Mouse (Mus musculus) heart, postnatal 10 days (tissue): ENCODE data around the gene Cyp3a13. TPM values are rescaled to one million over a fixed set of nuclear protein-coding genes. Genes with fewer than 3 reads are reported as not detected.
"Not testable (repeated sequence)": the region's sequence is repeated elsewhere in the genome, so short reads cannot be mapped to it uniquely, and the experiment has no call there.

Source experiments
- DNase-seq, 2 experiments: peaks; one replicate each; pipeline ENCODE4 v3.0.0; 2021
- intact Hi-C: fragments of 180-260 bp; cut with DNase I; formaldehyde crosslinking; loops from one replicate; pipeline ENCODE4 v1.15.1; 2025
- total RNA-seq, 2 experiments: library from RNA; stranded (reverse); gene quantifications; 2 replicates each; pipeline ENCODE4 v1.2.3; 2021

The Cyp3a13 gene
- total RNA-seq, 2 experiments from 2014 or later = 0.17 to 0.22 TPM

GRCm38 (mm10) chr5:137875054-137875453 is 46.4 kb downstream of the Cyp3a13 start:
- no peak for DNase-seq
- intact Hi-C loops = no loop called here

- intact Hi-C loops, DNase-seq: not testable (repeated sequence)
Measured at GRCm38 (mm10) chr5:137872381-137872702, 49.1 kb downstream of the Cyp3a13 start.

- intact Hi-C loops = loop anchor here (1.0 kb wide), 1 partner anchor 37 kb away; no protein-coding TSS in a partner anchor
- DNase-seq = not testable (repeated sequence)
Measured at GRCm38 (mm10) chr5:137871644-137872380, 49.6 kb downstream of the Cyp3a13 start, which contains the start of gene Pilrb2. Gene Pilrb2, minus strand, starts transcription at chr5:137871815.

- DNase-seq, intact Hi-C loops: not testable (repeated sequence)
Measured at GRCm38 (mm10) chr5:137868600-137868999, 52.8 kb downstream of the Cyp3a13 start.

GRCm38 (mm10) chr5:137864008-137864407 is 57.4 kb downstream of the Cyp3a13 start:
- intact Hi-C loops, DNase-seq: not testable (repeated sequence)

- intact Hi-C loops, DNase-seq: not testable (repeated sequence)
Measured at GRCm38 (mm10) chr5:137857960-137858710, 63.3 kb downstream of the Cyp3a13 start, which contains the start of gene Pilrb1. Gene Pilrb1, minus strand, starts transcription at chr5:137858106.

GRCm38 (mm10) chr5:137856870-137857269 is 64.5 kb downstream of the Cyp3a13 start:
- DNase-seq, intact Hi-C loops: not testable (repeated sequence)

GRCm38 (mm10) chr5:137854907-137855306 is 66.5 kb downstream of the Cyp3a13 start:
- DNase-seq, intact Hi-C loops: not testable (repeated sequence)

GRCm38 (mm10) chr5:137850313-137850712 is 71.1 kb downstream of the Cyp3a13 start:
- DNase-seq, intact Hi-C loops: not testable (repeated sequence)

Other genes starting within 250 kb of the Cyp3a13 start
- 10 to 100 TPM; 11.8 to 14.0 TPM for gene Agfg2, start 236.9 kb downstream of the Cyp3a13 start, total RNA-seq
- 1 to 10 TPM; 1.6 to 1.7 TPM for gene Nyap1, start 180.0 kb downstream of the Cyp3a13 start, total RNA-seq
- gene Tsc22d4, start 175.9 kb downstream of the Cyp3a13 start, total RNA-seq = 100 to 1,000 TPM; 279 to 287 TPM
- gene Ppp1r35, start 142.8 kb downstream of the Cyp3a13 start, total RNA-seq = 10 to 100 TPM; 13.4 to 17.4 TPM
- 10 to 100 TPM; 26.2 to 41.3 TPM for gene Mepce, start 134.0 kb downstream of the Cyp3a13 start, total RNA-seq
- gene Zcwpw1, start 133.8 kb downstream of the Cyp3a13 start, total RNA-seq = 1 to 10 TPM; 2.8 to 3.1 TPM
- gene Pilra, start 85.3 kb downstream of the Cyp3a13 start, total RNA-seq = 1 to 10 TPM; 1.1 to 1.8 TPM
- under 1 TPM; 0.74 to 0.84 TPM for gene Pilrb1, start 63.5 kb downstream of the Cyp3a13 start, total RNA-seq
- gene Pilrb2, start 49.8 kb downstream of the Cyp3a13 start, total RNA-seq = under 1 TPM; 0.17 to 0.26 TPM
- gene Gjc3, start 41.5 kb upstream of the Cyp3a13 start, total RNA-seq = under 1 TPM; 0.34 to 0.37 TPM
- gene Azgp1, start 59.9 kb upstream of the Cyp3a13 start, total RNA-seq = not detected
- gene Smok3a, start 99.6 kb upstream of the Cyp3a13 start, total RNA-seq = not detected
- gene Smok3b, start 99.8 kb upstream of the Cyp3a13 start, total RNA-seq = not detected
- not detected for gene Smok3c, start 131.6 kb upstream of the Cyp3a13 start, total RNA-seq
- 10 to 100 TPM; 20.8 to 24.4 TPM for gene Zkscan1, start 163.5 kb upstream of the Cyp3a13 start, total RNA-seq
- gene Zscan21, start 195.3 kb upstream of the Cyp3a13 start, total RNA-seq = 10 to 100 TPM; 14.5 to 18.2 TPM
- gene Zfp113, start 234.1 kb upstream of the Cyp3a13 start, total RNA-seq = 10 to 100 TPM in 1 of 2 experiments, 1 to 10 TPM in 1; 5.6 to 10.1 TPM
- 100 to 1,000 TPM; 136 to 145 TPM for gene Cops6, start 239.5 kb upstream of the Cyp3a13 start, total RNA-seq